Mouse (Mus musculus) kidney, embryonic 14.5 days (tissue): ENCODE results near the gene Riox1. TPM values are rescaled to one million over a fixed set of nuclear protein-coding genes. Genes with fewer than 3 reads are reported as not detected.
A peak's percentile ranks its signal among the peaks of the same experiment; 100 is the strongest.

Experiments used
- ATAC-seq: fragments of 200-750 bp; cut with Nextera tagmentation; 2 replicates; pipeline ENCODE4 v1.8.0; 2017; ENCODE audit warnings: moderate number of reproducible peaks, mild to moderate bottlenecking, moderate TSS enrichment, moderate library complexity; ENCODE audit not compliant: low FRiP score, low TSS enrichment
- H3K27ac ChIP-seq: fragments of 300-500 bp; sonication (generic); 2 replicates; pipeline ENCODE4 v1.5.1; 2014; ENCODE audit warnings: low read depth, mild to moderate bottlenecking, low read length, moderate library complexity, mixed read lengths
- H3K27me3 ChIP-seq: fragments of 300-500 bp; sonication (generic); 2 replicates; pipeline ENCODE4 v1.6.1; 2014; ENCODE audit warnings: mild to moderate bottlenecking, low read length; ENCODE audit not compliant: control insufficient read depth, insufficient read depth
- H3K36me3 ChIP-seq: fragments of 300-500 bp; sonication (generic); 2 replicates; pipeline ENCODE4 v1.6.1; 2014; ENCODE audit warnings: low read length, mixed read lengths; ENCODE audit not compliant: control insufficient read depth, insufficient read depth
- H3K4me1 ChIP-seq: fragments of 300-500 bp; sonication (generic); 2 replicates; pipeline ENCODE4 v1.6.1; 2014; ENCODE audit warnings: low read length, mixed read lengths; ENCODE audit not compliant: control insufficient read depth, insufficient read depth
- H3K4me2 ChIP-seq: fragments of 300-500 bp; sonication (generic); replicated peaks from 2 replicates; pipeline ENCODE4 v1.6.1; 2014; ENCODE audit warnings: low read depth, mild to moderate bottlenecking, low read length
- H3K4me3 ChIP-seq: fragments of 300-500 bp; sonication (generic); 2 replicates; pipeline ENCODE4 v1.5.1; 2014; ENCODE audit warnings: mild to moderate bottlenecking, low read length
- H3K9ac ChIP-seq: fragments of 300-500 bp; sonication (generic); 2 replicates; pipeline ENCODE4 v1.6.1; 2014; ENCODE audit warnings: low read depth, mild to moderate bottlenecking, low read length, moderate library complexity
- H3K9me3 ChIP-seq: fragments of 300-500 bp; sonication (generic); 2 replicates; pipeline ENCODE4 v1.6.1; 2016; ENCODE audit warnings: low read length; ENCODE audit not compliant: control insufficient read depth
- WGBS: fragments of 180-500 bp; shearing (Covaris S2); extraction: QIAGEN DNeasy Blood & Tissue Kit; methylation state at CpG from one replicate; pipeline ENCODE4 v1.1.7; 2014; 5-methylcytosine and 5-hydroxymethylcytosine counted together
- polyA plus RNA-seq: library from polyadenylated mRNA; unstranded; fragments of >200 nt; fragmentation: Nextera tagmentation; extraction: Ambion mirVana; gene quantifications from 2 replicates; pipeline ENCODE4 v1.2.1, GENCODE M21; 2014

The Riox1 gene
- polyA plus RNA-seq, 1 experiment from 2014 or later, result 16.2 TPM

DNA sequence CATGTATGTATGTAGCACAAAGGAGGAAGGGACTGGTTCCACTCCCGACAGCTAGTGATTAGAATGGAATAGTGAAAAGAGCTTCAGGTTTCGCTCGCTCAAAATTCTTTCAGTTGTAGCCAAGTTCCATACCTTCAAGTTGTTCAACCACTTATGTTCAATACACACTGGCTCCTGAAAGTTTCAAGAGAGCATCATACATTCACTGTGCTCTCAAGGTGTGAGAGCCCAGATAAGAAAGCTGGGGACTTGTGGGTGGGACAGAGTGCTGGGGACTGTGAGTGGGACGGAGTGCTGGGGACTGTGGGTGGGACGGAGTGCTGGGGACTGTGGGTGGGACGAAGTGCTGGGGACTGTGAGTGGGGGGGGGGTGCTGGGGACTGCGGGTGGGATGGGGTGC, 14.8 kb downstream of the Riox1 start:
- no peak overlapping the region for H3K27ac ChIP-seq
- no peaks in the 10 kb centered on the region for H3K36me3 ChIP-seq
- H3K27me3 ChIP-seq, result no peaks in the 10 kb centered on the region
- no peak overlapping the region for H3K9ac ChIP-seq
- 85% methylated on average over 7 of the region's 7 CpGs for WGBS
- no peaks in the 10 kb centered on the region for H3K9me3 ChIP-seq
- ATAC-seq, result no peak
- H3K4me3 ChIP-seq, result no peak overlapping the region
- no peaks in the 10 kb centered on the region for H3K4me1 ChIP-seq
- no peak overlapping the region for H3K4me2 ChIP-seq

DNA sequence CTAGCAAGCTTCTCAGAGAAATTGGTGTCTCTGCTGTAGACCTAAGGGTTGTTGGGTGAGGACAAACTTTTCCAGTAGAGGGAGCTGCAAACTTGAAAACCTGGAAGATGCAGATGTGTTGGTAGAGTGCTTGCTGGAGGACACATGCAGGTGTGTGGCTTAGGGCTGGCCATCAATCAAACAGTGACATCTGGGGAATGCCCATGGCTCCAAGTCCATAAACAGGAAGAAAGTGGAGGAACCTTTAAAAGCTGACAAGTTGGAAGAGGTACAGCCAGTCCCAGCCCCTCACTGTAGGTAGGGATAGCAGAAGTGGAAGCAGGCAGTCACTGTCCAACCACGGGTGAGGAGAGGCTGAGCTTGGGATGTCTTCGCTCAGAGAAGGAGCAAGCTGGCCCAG, 21.7 kb downstream of the Riox1 start:
- WGBS, result 65% methylated on average over 2 of the region's 2 CpGs
- no peak overlapping the region for H3K9ac ChIP-seq

DNA sequence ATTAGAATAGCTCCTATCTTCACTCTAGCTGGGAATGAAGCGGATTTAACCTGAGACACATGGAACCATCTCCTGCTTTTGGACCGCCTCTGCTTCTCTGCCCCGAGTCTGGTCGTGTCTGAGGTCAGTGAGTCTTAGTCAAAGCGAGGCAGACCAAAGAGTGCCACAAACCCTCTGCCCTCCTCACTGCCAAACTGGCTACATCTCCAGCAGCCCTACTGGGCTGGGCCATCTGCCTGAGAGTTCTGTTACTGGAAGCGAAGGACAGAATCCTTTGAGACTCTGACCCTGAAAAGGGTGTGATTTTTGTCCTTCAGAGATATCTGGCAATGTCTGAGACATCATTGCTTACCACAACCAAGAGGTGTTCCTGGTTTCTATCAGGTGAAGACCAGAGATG, 28.5 kb downstream of the Riox1 start:
- Histone ChIP-seq H3K4me1 (no peaks in the 10 kb centered on the region), H3K36me3 (no peaks in the 10 kb centered on the region), H3K27ac (no peak overlapping the region), H3K9me3 (no peaks in the 10 kb centered on the region), H3K4me3 (no peak overlapping the region), H3K4me2 (no peak overlapping the region), H3K9ac (no peak overlapping the region), H3K27me3 (no peaks in the 10 kb centered on the region)
- no peak for ATAC-seq
- 90% methylated on average over 6 of the region's 6 CpGs for WGBS

More for the DNA sequence above, 21.7 kb downstream of the Riox1 start:
- no peak overlapping the region for H3K4me2 ChIP-seq
- no peak overlapping the region for H3K4me3 ChIP-seq
- H3K36me3 ChIP-seq, result no peaks in the 10 kb centered on the region
- ATAC-seq, result peak; percentile 82
- H3K27me3 ChIP-seq, result no peaks in the 10 kb centered on the region
- no peaks in the 10 kb centered on the region for H3K4me1 ChIP-seq
- H3K27ac ChIP-seq, result no peak overlapping the region
- no peaks in the 10 kb centered on the region for H3K9me3 ChIP-seq

GRCm38 (mm10) chr12:83981615-83982014, 31.2 kb downstream of the Riox1 start:
- Histone ChIP-seq H3K4me2 (no peak overlapping the region), H3K9me3 (no peaks in the 10 kb centered on the region), H3K4me1 (no peaks in the 10 kb centered on the region), H3K27me3 (no peaks in the 10 kb centered on the region), H3K9ac (no peak overlapping the region), H3K36me3 (no peaks in the 10 kb centered on the region), H3K4me3 (no peak overlapping the region), H3K27ac (no peak overlapping the region)
- no peak for ATAC-seq
- WGBS, result 89% methylated on average over 4 of the region's 4 CpGs

DNA sequence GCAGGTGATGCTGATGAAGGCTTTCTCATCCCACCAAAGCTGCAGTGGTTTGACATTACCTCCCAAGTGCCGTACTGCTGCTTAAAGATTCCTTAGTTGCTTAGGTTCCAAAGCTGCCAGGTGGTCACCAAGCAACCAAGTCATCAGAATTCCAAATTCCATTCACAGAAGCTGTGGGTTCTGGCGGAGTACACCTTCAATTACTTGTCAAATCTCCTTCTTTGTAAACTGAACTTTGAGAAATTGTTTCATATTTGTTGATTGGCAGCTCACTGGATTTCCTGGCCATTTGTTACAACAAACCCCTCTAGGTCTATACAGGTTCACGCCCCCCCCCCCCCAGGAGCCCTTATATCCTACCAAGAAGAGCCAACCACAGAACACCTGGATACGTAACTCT, 34.3 kb downstream of the Riox1 start, which contains the start of gene Heatr4:
Gene Heatr4 (minus strand): TSS at position 101 of the 400 bp plus-strand sequence.
- 87% methylated on average over 4 of the region's 4 CpGs for WGBS
- H3K4me3 ChIP-seq, result no peak within 1 kb of the TSS
- ATAC-seq, result no peak
- no peak within 1 kb of the TSS for H3K9ac ChIP-seq
- no peak within 1 kb of the TSS for H3K4me2 ChIP-seq
- H3K27ac ChIP-seq, result no peak within 1 kb of the TSS
- 0 out of 2 replicates have a peak, but pooled peaks cover 3% of the 10 kb centered on the region for H3K9me3 ChIP-seq
- no peaks in the 10 kb centered on the region for H3K4me1 ChIP-seq
- no peaks in the 10 kb centered on the region for H3K27me3 ChIP-seq
- H3K36me3 ChIP-seq, result no peaks in the 10 kb centered on the region

- Histone ChIP-seq H3K27ac (peak overlapping the region; percentile 90), H3K4me1 (no peaks in the 10 kb centered on the region), H3K4me2 (peak overlapping the region; percentile 58), H3K27me3 (no peaks in the 10 kb centered on the region), H3K4me3 (peak overlapping the region; percentile 71), H3K9ac (peak overlapping the region; percentile 85; the same call in 1 of the 2 replicates), H3K36me3 (no peaks in the 10 kb centered on the region), H3K9me3 (0 out of 2 replicates have a peak, but pooled peaks cover 3% of the 10 kb centered on the region)
- WGBS, result 25% methylated on average over 8 of the region's 8 CpGs
- ATAC-seq, result no peak
These were observed 36.8 kb downstream of the Riox1 start for GRCm38 (mm10) chr12:83987242-83987582.

GRCm38 (mm10) chr12:83987583-83988441, 37.4 kb downstream of the Riox1 start, which contains the start of gene Acot2:
TSS of gene Acot2 (plus strand) at chr12:83987861.
- Histone ChIP-seq H3K27me3 (no peaks in the 10 kb centered on the region), H3K4me1 (no peaks in the 10 kb centered on the region), H3K4me3 (peak within 1 kb of the TSS; percentile 71), H3K4me2 (peak within 1 kb of the TSS; percentile 58), H3K27ac (peak within 1 kb of the TSS; percentile 90), H3K36me3 (no peaks in the 10 kb centered on the region), H3K9me3 (0 out of 2 replicates have a peak, but pooled peaks cover 3% of the 10 kb centered on the region), H3K9ac (peak within 1 kb of the TSS; percentile 85)
- ATAC-seq, result peak; percentile 90
- under 1% methylated on average over 80 of the region's 80 CpGs for whole genome bisulfite sequencing

DNA sequence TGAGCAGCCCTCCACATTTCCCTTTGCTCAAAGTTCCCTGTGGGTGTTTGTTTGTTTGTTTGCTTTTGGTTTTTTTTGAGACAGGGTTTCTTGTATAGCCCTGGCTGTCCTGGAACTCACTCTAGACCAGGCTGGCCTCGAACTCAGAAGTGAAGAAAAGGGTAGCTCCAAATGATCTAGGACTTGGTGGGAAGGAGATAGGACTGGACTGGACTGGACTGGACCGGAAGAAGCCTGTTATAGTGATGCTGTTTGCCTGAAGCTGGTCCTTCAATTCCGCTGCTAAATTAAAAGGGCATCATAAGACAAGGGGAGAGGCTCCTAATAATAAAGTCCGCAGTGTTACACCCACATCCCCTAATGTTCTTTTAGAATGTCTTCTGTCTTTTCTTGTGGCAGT, 38.1 kb downstream of the Riox1 start:
- Histone ChIP-seq H3K36me3 (peaks cover 2% of the 10 kb centered on the region; the same call in 1 of the 2 replicates), H3K27me3 (no peaks in the 10 kb centered on the region), H3K9ac (peak overlapping the region; percentile 85), H3K4me3 (peak overlapping the region; percentile 71), H3K9me3 (0 out of 2 replicates have a peak, but pooled peaks cover 3% of the 10 kb centered on the region), H3K27ac (peak overlapping the region; percentile 90; the same call in 1 of the 2 replicates), H3K4me1 (no peaks in the 10 kb centered on the region), H3K4me2 (peak overlapping the region; percentile 58)
- 74% methylated on average over 4 of the region's 4 CpGs for WGBS
- ATAC-seq, result peak; percentile 30; the same call in 1 of the 2 replicates

- H3K27ac ChIP-seq, result no peak overlapping the region
- H3K4me2 ChIP-seq, result no peak overlapping the region
- 97% methylated on average over 4 of the region's 4 CpGs for WGBS
- no peaks in the 10 kb centered on the region for H3K27me3 ChIP-seq
- no peaks in the 10 kb centered on the region for H3K4me1 ChIP-seq
- ATAC-seq, result no peak
- H3K9me3 ChIP-seq, result 0 out of 2 replicates have a peak, but pooled peaks cover 3% of the 10 kb centered on the region
- no peak overlapping the region for H3K9ac ChIP-seq
- H3K4me3 ChIP-seq, result no peak overlapping the region
- H3K36me3 ChIP-seq, result peaks cover 5% of the 10 kb centered on the region; the same call in 1 of the 2 replicates
These were observed 39.0 kb downstream of the Riox1 start for GRCm38 (mm10) chr12:83989378-83989777.
